7 mouse cellular contexts compared by ENCODE assay signal in the genomic region with DNA sequence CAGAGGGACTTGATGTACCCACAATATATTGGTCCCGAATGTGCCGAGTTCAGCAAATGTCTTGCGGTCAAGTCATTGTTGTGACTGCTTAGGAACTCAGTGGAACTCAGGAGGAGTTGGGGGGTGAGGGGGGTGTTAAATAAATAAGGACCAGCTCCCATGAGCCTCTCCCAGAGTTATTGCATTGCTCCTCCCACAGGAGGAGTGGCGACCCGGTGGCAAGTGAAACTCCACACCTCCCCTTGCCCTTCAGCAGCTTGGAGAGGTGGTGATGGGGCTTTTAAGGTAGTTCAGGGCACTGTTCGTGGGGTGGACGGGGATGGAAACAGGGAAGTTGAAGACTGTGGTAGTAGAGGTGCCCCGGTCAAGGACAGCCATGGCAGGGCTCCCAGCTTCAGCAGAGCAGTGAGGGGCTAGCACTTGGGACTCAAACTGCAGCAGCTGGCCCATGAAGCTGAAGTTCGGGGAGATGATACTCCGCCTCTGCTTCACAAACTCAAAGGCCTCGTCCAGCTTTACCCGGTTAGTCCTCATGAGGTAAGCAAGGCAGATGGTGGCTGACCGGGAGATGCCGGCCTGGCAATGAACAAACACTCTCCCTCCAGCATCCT. TPM values are rescaled to one million over a fixed set of nuclear protein-coding genes. Genes with fewer than 3 reads are reported as not detected.
A peak's percentile ranks its signal among the peaks of the same experiment; 100 is the strongest.
DNase-seq lines count a peak whose midpoint lies in the region; TF ChIP-seq lines count a peak whose summit lies in the region.

No protein-coding gene starts in this region.

- H3K9me3 ChIP-seq in ES-Bruce4 (replicated peaks; ENCODE audit: control insufficient read depth, insufficient read depth, low read length, poor library complexity, severe bottlenecking), result no peaks in the 10 kb centered on the region

- TF ChIP-seq POLR2A in ES-Bruce4 (IDR thresholded peaks at IDR 0.05; ENCODE audit: insufficient read depth, low read length), result no peak
- TF ChIP-seq POLR2A in kidney, adult 2 months (IDR thresholded peaks at IDR 0.05; ENCODE audit: low read depth, low read length), result peak; percentile 78

- 0 out of 2 replicates have a peak overlapping the region, but pooled peaks have one; percentile 82 for H3K9ac ChIP-seq in ES-Bruce4 (ENCODE audit: low read depth, poor library complexity, severe bottlenecking)

- intact Hi-C loops in gastrocnemius, postnatal 14 days (cut with DNase I; ENCODE audit: low total_unique reads), result loop anchor here (5.0 kb wide), 1 partner anchor 39 kb away; no protein-coding TSS in a partner anchor
- intact Hi-C loops in left cerebral cortex, postnatal 25 days (cut with DNase I), result loop anchor here (5.0 kb wide), 1 partner anchor 71 kb away; no protein-coding TSS in a partner anchor

- no peak for TF ChIP-seq EP300 in ES-Bruce4 (IDR thresholded peaks at IDR 0.05; ENCODE audit: insufficient read depth, low read depth, low read length)

- peaks cover 15% of the 10 kb centered on the region for H3K36me3 ChIP-seq in ES-Bruce4 (ENCODE audit: control insufficient read depth, insufficient read depth, low read length, poor library complexity, severe bottlenecking)
- H3K36me3 ChIP-seq in kidney, adult 2 months (ENCODE audit: control insufficient read depth, insufficient read depth, low read length), result peaks cover 12% of the 10 kb centered on the region

- H3K4me3 ChIP-seq in ES-Bruce4 (ENCODE audit: low read depth, low read length), result peak overlapping the region; percentile 66
- peak overlapping the region; percentile 85 for H3K4me3 ChIP-seq in kidney, adult 2 months (ENCODE audit: insufficient read depth, low read depth, low read length)

- peaks cover 11% of the 10 kb centered on the region for H3K4me1 ChIP-seq in ES-Bruce4 (ENCODE audit: control insufficient read depth, insufficient read depth, low read length)
- H3K4me1 ChIP-seq in kidney, adult 2 months (ENCODE audit: control insufficient read depth, insufficient read depth, low read length), result peaks cover 24% of the 10 kb centered on the region

- 25% methylated on average over 14 of the region's 14 CpGs for WGBS in kidney, adult 2 months

- peak; percentile 43 for DNase-seq in adrenal gland, postnatal 25 days
- peak; percentile 42 for DNase-seq in gastrocnemius, postnatal 14 days
- peak; percentile 85 for DNase-seq in kidney, adult 2 months
- DNase-seq in lung, postnatal 10 days, result peak; percentile 76
- DNase-seq in left cerebral cortex, postnatal 25 days (ENCODE audit: low spot score in 2 of 2), result no peak
- no peak for DNase-seq in right cerebral cortex, adult 18-20 months

- H3K27ac ChIP-seq in ES-Bruce4 (ENCODE audit: insufficient read depth, low read length), result no peak overlapping the region
- H3K27ac ChIP-seq in kidney, adult 2 months (ENCODE audit: insufficient read depth, low read depth, low read length), result peak overlapping the region; percentile 98

- H3K27me3 ChIP-seq in ES-Bruce4 (ENCODE audit: control insufficient read depth, insufficient read depth, low read length, poor library complexity, severe bottlenecking), result no peaks in the 10 kb centered on the region
- no peaks in the 10 kb centered on the region for H3K27me3 ChIP-seq in kidney, adult 2 months (replicated peaks; ENCODE audit: control insufficient read depth, insufficient read depth, low read length)

- TF ChIP-seq CTCF in ES-Bruce4 (IDR thresholded peaks at IDR 0.05; ENCODE audit: low read depth, low read length), result no peak
- TF ChIP-seq CTCF in kidney, adult 2 months (conservative IDR thresholded peaks at IDR 0.05; ENCODE audit: insufficient read depth, insufficient read length, low read depth, low read length), result no peak

RNA-seq across cellular contexts. Expression of a gene that starts 55.2 kb away (rescaled TPM):
- polyA plus RNA-seq in ES-Bruce4 (2011; ENCODE audit: insufficient read depth, insufficient read length, low read depth, missing spikeins), result 166 and 167 TPM in 2 replicates
- total RNA-seq in adrenal gland, postnatal 25 days (2021), result 138 and 168 TPM in 2 replicates
- 10 to 100 TPM; 71.4 to 87.7 TPM for total RNA-seq in gastrocnemius, postnatal 14 days (2021)
- 131 and 141 TPM in 2 replicates for polyA plus RNA-seq in kidney, adult 2 months (2012; rRNA removed)
- total RNA-seq in left cerebral cortex, postnatal 25 days (2021), result 100 to 1,000 TPM; 163 to 168 TPM

RNA-seq across cellular contexts. Expression of a gene that starts 55.8 kb away (rescaled TPM):
- 58.4 and 64.9 TPM in 2 replicates for polyA plus RNA-seq in ES-Bruce4 (2011; ENCODE audit: insufficient read depth, insufficient read length, low read depth, missing spikeins)
- total RNA-seq in adrenal gland, postnatal 25 days (2021), result 30.8 and 37.8 TPM in 2 replicates
- total RNA-seq in gastrocnemius, postnatal 14 days (2021), result 10 to 100 TPM; 30.8 to 77.9 TPM
- 52.4 and 66.1 TPM in 2 replicates for polyA plus RNA-seq in kidney, adult 2 months (2012; rRNA removed)
- total RNA-seq in left cerebral cortex, postnatal 25 days (2021), result 10 to 100 TPM; 32.7 to 47.7 TPM

Comparison
In these comparisons a context has a peak if more than half of its experiments do, and no peak if none do; other contexts are left out.
1. DNase-seq: peak in adrenal gland, postnatal 25 days (single experiment), gastrocnemius, postnatal 14 days (single experiment), kidney, adult 2 months (single experiment) and lung, postnatal 10 days (single experiment); none in left cerebral cortex, postnatal 25 days (0 of 2) and right cerebral cortex, adult 18-20 months (single experiment).